Mouse (Mus musculus) midbrain, postnatal 0 days (tissue): ENCODE measurements around the gene Inhbb. TPM values are rescaled to one million over a fixed set of nuclear protein-coding genes. Genes with fewer than 3 reads are reported as not detected.

Experiments
- ATAC-seq: fragments of 200-750 bp; cut with Nextera tagmentation; 2 replicates; pipeline ENCODE4 v1.8.0; 2017; ENCODE audit warnings: moderate number of reproducible peaks, mild to moderate bottlenecking, moderate TSS enrichment, moderate library complexity; ENCODE audit not compliant: low FRiP score
- DNase-seq: peaks from one replicate; pipeline ENCODE4 v3.0.0-alpha.2; 2015; ENCODE audit warnings: low spot score
- H3K27ac ChIP-seq: fragments of 300-500 bp; sonication (generic); 2 replicates; pipeline ENCODE4 v1.5.1; 2014; ENCODE audit warnings: low read depth, mild to moderate bottlenecking, low read length, mixed read lengths
- H3K27me3 ChIP-seq: fragments of 300-500 bp; sonication (generic); 2 replicates; pipeline ENCODE4 v1.6.1; 2014; ENCODE audit warnings: low read length, control low read depth, mixed read lengths; ENCODE audit not compliant: insufficient read depth
- H3K36me3 ChIP-seq: fragments of 300-500 bp; sonication (generic); 2 replicates; pipeline ENCODE4 v1.6.1; 2014; ENCODE audit warnings: low read length, control low read depth, mixed read lengths; ENCODE audit not compliant: insufficient read depth
- H3K4me1 ChIP-seq: fragments of 300-500 bp; sonication (generic); 2 replicates; pipeline ENCODE4 v1.6.1; 2014; ENCODE audit warnings: mild to moderate bottlenecking, control low read depth, antibody characterized with exemption, low read length, mixed read lengths; ENCODE audit not compliant: insufficient read depth
- H3K4me2 ChIP-seq: fragments of 300-500 bp; sonication (generic); 2 replicates; pipeline ENCODE4 v1.6.1; 2014; ENCODE audit warnings: low read depth, mild to moderate bottlenecking, low read length, mixed read lengths; ENCODE audit not compliant: poor library complexity, severe bottlenecking
- H3K4me3 ChIP-seq: fragments of 300-500 bp; sonication (generic); 2 replicates; pipeline ENCODE4 v1.5.1; 2014; ENCODE audit warnings: low read depth, mild to moderate bottlenecking, low read length, moderate library complexity
- H3K9ac ChIP-seq: fragments of 300-500 bp; sonication (generic); replicated peaks from 2 replicates; pipeline ENCODE4 v1.6.1; 2014; ENCODE audit warnings: mild to moderate bottlenecking, low read length, moderate library complexity, mixed read lengths; ENCODE audit not compliant: poor library complexity, severe bottlenecking
- H3K9me3 ChIP-seq: fragments of 300-500 bp; sonication (generic); 2 replicates; pipeline ENCODE4 v1.6.1; 2016; ENCODE audit warnings: low read length, control low read depth
- CTCF ChIP-seq: IDR thresholded peaks from 2 replicates; pipeline ENCODE4 v1.5.1; 2016; ENCODE audit warnings: antibody characterized with exemption, mild to moderate bottlenecking
- WGBS: fragments of 180-500 bp; shearing (Covaris S2); extraction: QIAGEN DNeasy Blood & Tissue Kit; methylation state at CpG from one replicate; pipeline ENCODE4 v1.1.7; 2014; 5-methylcytosine and 5-hydroxymethylcytosine counted together
- polyA plus RNA-seq: library from polyadenylated mRNA; unstranded; fragments of >200 nt; fragmentation: Nextera tagmentation; extraction: Ambion mirVana; gene quantifications from 2 replicates; pipeline ENCODE4 v1.2.1, GENCODE M21; 2015
- total RNA-seq: library from RNA; depleted of rRNA; stranded (reverse); fragments of >200 nt; gene quantifications from 2 replicates; pipeline ENCODE4 v1.2.3, GENCODE M21; 2014

Gene Inhbb
- total and polyA plus RNA-seq, 2 experiments from 2014 or later = 2.6 to 5.1 TPM

GRCm38 (mm10) chr1:119397839-119398238 lies 24.2 kb downstream of the Inhbb start:
- ATAC-seq (no peak), DNase-seq (no peak)
- no peaks in the 10 kb centered on the region for H3K9me3 ChIP-seq
- no peak overlapping the region for H3K9ac ChIP-seq
- 83% methylated on average over 7 of the region's 7 CpGs for WGBS
- no peak overlapping the region for H3K4me2 ChIP-seq
- TF ChIP-seq CTCF = no peak
- H3K27me3 ChIP-seq = no peaks in the 10 kb centered on the region
- no peak overlapping the region for H3K4me3 ChIP-seq
- H3K36me3 ChIP-seq = no peaks in the 10 kb centered on the region; the same call in 1 of the 2 replicates
- H3K27ac ChIP-seq = no peak overlapping the region
- H3K4me1 ChIP-seq = no peaks in the 10 kb centered on the region

- no peak for ATAC-seq
- TF ChIP-seq CTCF = no peak
- H3K4me1 ChIP-seq = peaks cover 4% of the 10 kb centered on the region; the same call in 1 of the 2 replicates
- H3K9ac ChIP-seq = no peak overlapping the region
- no peak overlapping the region for H3K4me2 ChIP-seq
- no peaks in the 10 kb centered on the region for H3K36me3 ChIP-seq
- no peaks in the 10 kb centered on the region for H3K27me3 ChIP-seq
- no peaks in the 10 kb centered on the region for H3K9me3 ChIP-seq
- WGBS = 46% methylated on average over 3 of the region's 3 CpGs
- no peak overlapping the region for H3K27ac ChIP-seq
- H3K4me3 ChIP-seq = no peak overlapping the region
- DNase-seq = peak; percentile 35
These were observed 30.7 kb downstream of the Inhbb start for GRCm38 (mm10) chr1:119391311-119391710.

GRCm38 (mm10) chr1:119390676-119391075 lies 31.4 kb downstream of the Inhbb start:
- no peak for ATAC-seq

GRCm38 (mm10) chr1:119389771-119390500 lies 32.1 kb downstream of the Inhbb start:
- peak overlapping the region; percentile 39; the same call in 1 of the 2 replicates for H3K27ac ChIP-seq
- ATAC-seq = no peak
- H3K4me2 ChIP-seq = no peak overlapping the region
- DNase-seq = peak; percentile 54
- H3K36me3 ChIP-seq = no peaks in the 10 kb centered on the region
- WGBS = 38% methylated on average over 7 of the region's 7 CpGs
- peaks cover 4% of the 10 kb centered on the region; the same call in 1 of the 2 replicates for H3K4me1 ChIP-seq
- TF ChIP-seq CTCF = no peak
- no peak overlapping the region for H3K9ac ChIP-seq
- no peak overlapping the region for H3K4me3 ChIP-seq
- no peaks in the 10 kb centered on the region for H3K9me3 ChIP-seq
- no peaks in the 10 kb centered on the region for H3K27me3 ChIP-seq

More at GRCm38 (mm10) chr1:119390676-119391075, 31.4 kb downstream of the Inhbb start:
- no peak overlapping the region for H3K4me3 ChIP-seq
- H3K27ac ChIP-seq = no peak overlapping the region
- DNase-seq = no peak
- H3K4me2 ChIP-seq = no peak overlapping the region
- no peaks in the 10 kb centered on the region for H3K27me3 ChIP-seq
- TF ChIP-seq CTCF = no peak
- no peak overlapping the region for H3K9ac ChIP-seq
- WGBS = 43% methylated on average over 4 of the region's 4 CpGs
- H3K9me3 ChIP-seq = no peaks in the 10 kb centered on the region
- H3K4me1 ChIP-seq = peaks cover 4% of the 10 kb centered on the region; the same call in 1 of the 2 replicates
- H3K36me3 ChIP-seq = no peaks in the 10 kb centered on the region

- no peaks in the 10 kb centered on the region for H3K27me3 ChIP-seq
- WGBS = 3% methylated on average over 19 of the region's 19 CpGs
- peak; percentile 72 for ATAC-seq
- no peaks in the 10 kb centered on the region for H3K9me3 ChIP-seq
- H3K4me3 ChIP-seq = no peak overlapping the region
- 0 out of 2 replicates have a peak overlapping the region, but pooled peaks have one; percentile 39 for H3K27ac ChIP-seq
- H3K4me1 ChIP-seq = peaks cover 4% of the 10 kb centered on the region; the same call in 1 of the 2 replicates
- DNase-seq = peak; percentile 88
- TF ChIP-seq CTCF = no peak
- H3K4me2 ChIP-seq = peak overlapping the region; percentile 42; the same call in 1 of the 2 replicates
- 0 out of 2 replicates have a peak overlapping the region, but pooled peaks have one; percentile 42 for H3K9ac ChIP-seq
- no peaks in the 10 kb centered on the region for H3K36me3 ChIP-seq
These were observed 33.2 kb downstream of the Inhbb start for GRCm38 (mm10) chr1:119388664-119389396.
